Mouse (Mus musculus): Measurements from ENCODE around the gene Hoxa6. TPM values are rescaled to one million over a fixed set of nuclear protein-coding genes. Genes with fewer than 3 reads are reported as not detected.

The Hoxa6 gene
- polyA plus RNA-seq, 1 experiment from 2014 or later, result 2.9 TPM

DNA sequence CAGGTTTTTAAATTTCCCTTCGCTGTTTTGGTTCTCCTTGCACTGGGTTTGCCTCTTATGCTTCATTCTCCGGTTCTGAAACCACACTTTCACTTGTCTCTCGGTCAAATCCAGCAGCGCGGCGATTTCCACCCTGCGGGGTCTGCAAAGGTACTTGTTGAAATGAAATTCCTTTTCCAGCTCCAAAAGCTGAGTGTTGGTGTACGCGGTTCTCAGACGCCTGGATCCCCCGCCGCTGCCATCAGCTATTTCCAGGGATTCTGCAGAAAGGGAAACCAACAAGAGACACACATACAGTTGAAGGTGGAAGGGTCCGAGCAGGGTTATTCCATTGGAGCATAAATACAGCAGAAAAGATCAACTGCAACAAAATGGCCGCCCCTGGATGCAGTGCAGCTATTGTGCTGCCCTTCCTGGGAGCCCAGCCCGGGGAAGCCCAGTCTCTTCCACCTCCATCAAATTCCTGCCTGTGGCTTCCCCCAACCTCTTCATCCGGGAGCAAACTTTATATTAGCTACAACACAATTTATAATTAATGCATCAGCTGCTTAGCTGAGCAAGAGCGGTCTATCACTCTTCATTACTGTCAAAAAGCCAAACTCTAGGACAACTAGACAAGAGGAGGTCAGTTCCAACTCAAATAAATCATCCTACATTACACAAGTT, 45.0 kb downstream of the Hoxa6 start:
- H3K27me3 ChIP-seq (ENCODE audit: insufficient read depth, low read length), result no peaks in the 10 kb centered on the region

GRCm38 (mm10) chr6:52162611-52163365, 45.7 kb downstream of the Hoxa6 start:
- no peaks in the 10 kb centered on the region for H3K9me3 ChIP-seq (ENCODE audit: low read length)
- peaks cover 86% of the 10 kb centered on the region for H3K4me1 ChIP-seq (ENCODE audit: insufficient read depth, low read length)
- 25% methylated on average over 14 of the region's 14 CpGs for WGBS
- no peaks in the 10 kb centered on the region for H3K36me3 ChIP-seq (ENCODE audit: insufficient read depth, low read length)
- no peaks in the 10 kb centered on the region for H3K27me3 ChIP-seq (ENCODE audit: insufficient read depth, low read length)
- peak overlapping the region; percentile 75 for H3K9ac ChIP-seq (replicated peaks; ENCODE audit: low read length)
- H3K27ac ChIP-seq (ENCODE audit: low read length), result peak overlapping the region; percentile 83
- H3K4me3 ChIP-seq (ENCODE audit: low read length), result peak overlapping the region; percentile 49
- H3K4me2 ChIP-seq (replicated peaks; ENCODE audit: low read depth, low read length), result peak overlapping the region; percentile 70
- no peak for ATAC-seq (ENCODE audit: low FRiP score, low TSS enrichment)

More for the DNA sequence above, 45.0 kb downstream of the Hoxa6 start:
- ATAC-seq (ENCODE audit: low FRiP score, low TSS enrichment), result no peak
- H3K4me2 ChIP-seq (replicated peaks; ENCODE audit: low read depth, low read length), result peak overlapping the region; percentile 70
- peak overlapping the region; percentile 49 for H3K4me3 ChIP-seq (ENCODE audit: low read length)
- 11% methylated on average over 17 of the region's 17 CpGs for WGBS
- H3K9ac ChIP-seq (replicated peaks; ENCODE audit: low read length), result peak overlapping the region; percentile 75
- H3K36me3 ChIP-seq (ENCODE audit: insufficient read depth, low read length), result no peaks in the 10 kb centered on the region
- no peaks in the 10 kb centered on the region for H3K9me3 ChIP-seq (ENCODE audit: low read length)
- H3K4me1 ChIP-seq (ENCODE audit: insufficient read depth, low read length), result peaks cover 90% of the 10 kb centered on the region
- peak overlapping the region; percentile 83 for H3K27ac ChIP-seq (ENCODE audit: low read length)

- Histone ChIP-seq H3K9me3 (ENCODE audit: low read length) (no peaks in the 10 kb centered on the region), H3K4me3 (ENCODE audit: low read length) (no peak overlapping the region), H3K27me3 (ENCODE audit: insufficient read depth, low read length) (peaks cover 7% of the 10 kb centered on the region; the same call in 1 of the 2 replicates), H3K27ac (ENCODE audit: low read length) (no peak overlapping the region), H3K4me1 (ENCODE audit: insufficient read depth, low read length) (peaks cover 85% of the 10 kb centered on the region), H3K9ac (replicated peaks; ENCODE audit: low read length) (no peak overlapping the region), H3K36me3 (ENCODE audit: insufficient read depth, low read length) (no peaks in the 10 kb centered on the region), H3K4me2 (replicated peaks; ENCODE audit: low read depth, low read length) (no peak overlapping the region)
- ATAC-seq (ENCODE audit: low FRiP score, low TSS enrichment), result no peak
- 16% methylated on average over 1 of the region's 1 CpGs for WGBS
These were observed 46.5 kb downstream of the Hoxa6 start for GRCm38 (mm10) chr6:52162093-52162380.

GRCm38 (mm10) chr6:52161336-52162092, 47.0 kb downstream of the Hoxa6 start:
- 7% methylated on average over 8 of the region's 8 CpGs for WGBS

GRCm38 (mm10) chr6:52160511-52161335, 47.8 kb downstream of the Hoxa6 start:
- Histone ChIP-seq H3K27me3 (ENCODE audit: insufficient read depth, low read length) (peaks cover 20% of the 10 kb centered on the region), H3K9me3 (ENCODE audit: low read length) (no peaks in the 10 kb centered on the region), H3K4me1 (ENCODE audit: insufficient read depth, low read length) (peaks cover 73% of the 10 kb centered on the region), H3K36me3 (ENCODE audit: insufficient read depth, low read length) (no peaks in the 10 kb centered on the region), H3K9ac (replicated peaks; ENCODE audit: low read length) (peak overlapping the region; percentile 56), H3K4me3 (ENCODE audit: low read length) (peak overlapping the region; percentile 79), H3K27ac (ENCODE audit: low read length) (peak overlapping the region; percentile 84), H3K4me2 (replicated peaks; ENCODE audit: low read depth, low read length) (peak overlapping the region; percentile 89)
- ATAC-seq (ENCODE audit: low FRiP score, low TSS enrichment), result peak; percentile 36
- WGBS, result 1% methylated on average over 30 of the region's 30 CpGs

More at GRCm38 (mm10) chr6:52161336-52162092, 47.0 kb downstream of the Hoxa6 start:
- Histone ChIP-seq H3K36me3 (ENCODE audit: insufficient read depth, low read length) (no peaks in the 10 kb centered on the region), H3K27me3 (ENCODE audit: insufficient read depth, low read length) (peaks cover 12% of the 10 kb centered on the region), H3K9me3 (ENCODE audit: low read length) (no peaks in the 10 kb centered on the region), H3K4me2 (replicated peaks; ENCODE audit: low read depth, low read length) (peak overlapping the region; percentile 89), H3K4me1 (ENCODE audit: insufficient read depth, low read length) (peaks cover 80% of the 10 kb centered on the region), H3K9ac (replicated peaks; ENCODE audit: low read length) (peak overlapping the region; percentile 56; the same call in 1 of the 2 replicates), H3K4me3 (ENCODE audit: low read length) (peak overlapping the region; percentile 79), H3K27ac (ENCODE audit: low read length) (peak overlapping the region; percentile 84)
- no peak for ATAC-seq (ENCODE audit: low FRiP score, low TSS enrichment)

- peak overlapping the region; percentile 79 for H3K4me3 ChIP-seq (ENCODE audit: low read length)
- peaks cover 66% of the 10 kb centered on the region for H3K4me1 ChIP-seq (ENCODE audit: insufficient read depth, low read length)
- H3K27me3 ChIP-seq (ENCODE audit: insufficient read depth, low read length), result peaks cover 26% of the 10 kb centered on the region
- peak overlapping the region; percentile 56 for H3K9ac ChIP-seq (replicated peaks; ENCODE audit: low read length)
- WGBS, result 11% methylated on average over 9 of the region's 9 CpGs
- no peak for ATAC-seq (ENCODE audit: low FRiP score, low TSS enrichment)
- H3K27ac ChIP-seq (ENCODE audit: low read length), result peak overlapping the region; percentile 84
- H3K9me3 ChIP-seq (ENCODE audit: low read length), result no peaks in the 10 kb centered on the region
- peak overlapping the region; percentile 89 for H3K4me2 ChIP-seq (replicated peaks; ENCODE audit: low read depth, low read length)
- H3K36me3 ChIP-seq (ENCODE audit: insufficient read depth, low read length), result no peaks in the 10 kb centered on the region
These were observed 48.5 kb downstream of the Hoxa6 start for GRCm38 (mm10) chr6:52159979-52160378.

GRCm38 (mm10) chr6:52159164-52159761, 49.3 kb downstream of the Hoxa6 start:
- Histone ChIP-seq H3K36me3 (ENCODE audit: insufficient read depth, low read length) (no peaks in the 10 kb centered on the region), H3K9ac (replicated peaks; ENCODE audit: low read length) (peak overlapping the region; percentile 80), H3K4me2 (replicated peaks; ENCODE audit: low read depth, low read length) (peak overlapping the region; percentile 89), H3K4me1 (ENCODE audit: insufficient read depth, low read length) (peaks cover 59% of the 10 kb centered on the region), H3K27ac (ENCODE audit: low read length) (peak overlapping the region; percentile 84), H3K4me3 (ENCODE audit: low read length) (peak overlapping the region; percentile 79), H3K9me3 (ENCODE audit: low read length) (no peaks in the 10 kb centered on the region), H3K27me3 (ENCODE audit: insufficient read depth, low read length) (peaks cover 33% of the 10 kb centered on the region)
- no peak; the same call in 1 of the 2 replicates for ATAC-seq (ENCODE audit: low FRiP score, low TSS enrichment)
- WGBS, result 9% methylated on average over 12 of the region's 12 CpGs

DNA sequence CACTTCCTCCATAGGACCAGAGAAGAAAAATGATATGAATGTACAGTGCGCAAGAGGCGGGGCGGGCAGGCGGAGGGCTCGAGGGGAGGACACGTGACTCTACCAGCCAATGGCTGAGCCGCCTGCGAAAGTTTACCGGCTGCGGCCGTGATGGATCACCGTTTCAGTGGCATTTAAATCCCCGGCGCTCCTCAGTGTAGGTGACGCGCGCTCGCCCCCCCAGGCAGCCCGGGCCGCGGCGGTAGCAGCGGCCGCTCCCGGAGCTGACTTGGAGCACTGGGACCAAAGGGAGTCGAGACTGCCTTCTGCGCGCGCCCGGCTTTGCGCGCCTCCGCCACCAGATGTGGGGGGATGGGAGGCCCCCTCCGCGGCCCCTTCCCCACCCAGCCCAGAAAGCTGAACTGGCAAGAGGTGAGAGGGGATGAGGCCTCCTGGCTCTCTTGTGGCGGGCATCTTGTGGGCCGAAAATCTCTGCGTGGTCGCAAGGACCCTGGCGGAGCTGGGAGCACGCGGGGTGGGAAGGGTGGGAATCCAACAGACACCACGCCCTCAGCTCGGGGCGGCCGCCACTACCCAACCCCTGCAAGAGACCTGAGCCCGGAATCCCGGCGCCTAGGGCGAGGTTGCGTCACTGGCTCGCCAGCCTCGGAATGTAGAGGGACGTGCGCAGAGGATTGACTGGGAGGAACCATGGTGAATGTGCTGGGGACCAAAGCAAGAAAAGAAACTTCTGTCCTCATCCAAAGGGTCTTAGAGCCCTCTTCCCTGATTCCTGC, 50.1 kb downstream of the Hoxa6 start, which contains the start of gene Hoxa1:
TSS of gene Hoxa1 (minus strand) at position 42 of the 776 bp plus-strand sequence.
- H3K4me2 ChIP-seq (replicated peaks; ENCODE audit: low read depth, low read length), result peak within 1 kb of the TSS; percentile 89
- H3K9ac ChIP-seq (replicated peaks; ENCODE audit: low read length), result peak within 1 kb of the TSS; percentile 80
- ATAC-seq (ENCODE audit: low FRiP score, low TSS enrichment), result peak; percentile 85
- no peaks in the 10 kb centered on the region for H3K9me3 ChIP-seq (ENCODE audit: low read length)
- peaks cover 51% of the 10 kb centered on the region for H3K4me1 ChIP-seq (ENCODE audit: insufficient read depth, low read length)
- under 1% methylated on average over 55 of the region's 55 CpGs for WGBS
- H3K27ac ChIP-seq (ENCODE audit: low read length), result peak within 1 kb of the TSS; percentile 84
- peak within 1 kb of the TSS; percentile 79 for H3K4me3 ChIP-seq (ENCODE audit: low read length)
- peaks cover 37% of the 10 kb centered on the region for H3K27me3 ChIP-seq (ENCODE audit: insufficient read depth, low read length)
- H3K36me3 ChIP-seq (ENCODE audit: insufficient read depth, low read length), result no peaks in the 10 kb centered on the region
